16 mouse cellular contexts compared by ENCODE assay signal in genomic region chr19:19977609-19978259, GRCm38 (mm10).
DNase-seq lines count a peak whose midpoint lies in the region; ATAC-seq and TF ChIP-seq lines count a peak whose summit lies in the region.
"Had no signal": no experiment of that assay in that cellular context is flagged by ENCODE, and none has a peak within 500 bp of the region (broad histone marks: within the 10 kb centered on the region; RNA-seq: fewer than 3 reads in every experiment).

No protein-coding gene starts in this region.

- 0 out of 2 replicates have a peak, but pooled peaks have one; percentile 40 for ATAC-seq in hindbrain, embryonic 12.5 days (ENCODE audit: low FRiP score)
- ATAC-seq in hindbrain, embryonic 11.5 days (ENCODE audit: low FRiP score) = no peak
- peak; percentile 74 for ATAC-seq in hindbrain, postnatal 0 days
- no peak; the same call in 1 of the 2 replicates for ATAC-seq in neural tube, embryonic 15.5 days (ENCODE audit: low FRiP score)
- no peak for ATAC-seq in erythroid progenitor cell, adult 5-6 weeks (replicated peaks; ENCODE audit: low FRiP score, poor library complexity, severe bottlenecking)
- ATAC-seq: intestine, embryonic 16.5 days; lung, postnatal 0 days had no signal

- TF ChIP-seq CTCF in hindbrain, postnatal 0 days (IDR thresholded peaks at IDR 0.05; ENCODE audit: low read depth) = no peak

- no peak for DNase-seq in hindbrain, embryonic 11.5 days (ENCODE audit: low spot score)
- DNase-seq in forebrain, embryonic 10.5 days (ENCODE audit: extremely low spot score, low spot score) = peak; percentile 16
- peak; percentile 8 for DNase-seq in hindbrain, postnatal 0 days (ENCODE audit: low spot score)
- DNase-seq in thymus, postnatal 25 days = no peak
- DNase-seq in kidney, postnatal 25 days = no peak
- DNase-seq: cerebellum, adult 8-10 months; gastrocnemius, postnatal 10 days; thymus, postnatal 36 days had no signal

- no peak overlapping the region for H3K27ac ChIP-seq in hindbrain, embryonic 12.5 days
- no peak overlapping the region for H3K27ac ChIP-seq in hindbrain, embryonic 11.5 days (ENCODE audit: low read depth, low read length)
- H3K27ac ChIP-seq in forebrain, embryonic 10.5 days = peak overlapping the region; percentile 56; the same call in 1 of the 2 replicates
- no peak overlapping the region for H3K27ac ChIP-seq in hindbrain, postnatal 0 days
- no peak overlapping the region for H3K27ac ChIP-seq in neural tube, embryonic 15.5 days (replicated peaks)
- H3K27ac ChIP-seq: heart, embryonic 15.5 days; stomach, embryonic 15.5 days had no signal

- no peak overlapping the region for H3K4me2 ChIP-seq in hindbrain, embryonic 12.5 days (replicated peaks)
- H3K4me2 ChIP-seq in hindbrain, embryonic 11.5 days (replicated peaks; ENCODE audit: low read depth, low read length) = no peak overlapping the region
- H3K4me2 ChIP-seq in hindbrain, postnatal 0 days (ENCODE audit: low read depth, low read length) = peak overlapping the region; percentile 27
- peak overlapping the region; percentile 20; the same call in 1 of the 2 replicates for H3K4me2 ChIP-seq in neural tube, embryonic 15.5 days
- H3K4me2 ChIP-seq: heart, embryonic 15.5 days; stomach, embryonic 15.5 days had no signal

- H3K4me1 ChIP-seq in hindbrain, embryonic 12.5 days = no peaks in the 10 kb centered on the region
- no peaks in the 10 kb centered on the region for H3K4me1 ChIP-seq in hindbrain, embryonic 11.5 days (replicated peaks; ENCODE audit: control insufficient read depth, insufficient read depth, low read length)
- H3K4me1 ChIP-seq in forebrain, embryonic 10.5 days = peaks cover 8% of the 10 kb centered on the region
- H3K4me1 ChIP-seq in hindbrain, postnatal 0 days (ENCODE audit: insufficient read depth, low read length) = no peaks in the 10 kb centered on the region
- peaks cover 3% of the 10 kb centered on the region; the same call in 1 of the 2 replicates for H3K4me1 ChIP-seq in neural tube, embryonic 15.5 days
- H3K4me1 ChIP-seq: heart, embryonic 15.5 days; stomach, embryonic 15.5 days had no signal

- WGBS in hindbrain, embryonic 12.5 days = 43% methylated on average over 9 of the region's 9 CpGs
- WGBS in hindbrain, embryonic 11.5 days = 48% methylated on average over 9 of the region's 9 CpGs
- 26% methylated on average over 9 of the region's 9 CpGs for WGBS in forebrain, embryonic 10.5 days
- 33% methylated on average over 9 of the region's 9 CpGs for WGBS in hindbrain, postnatal 0 days
- 41% methylated on average over 9 of the region's 9 CpGs for WGBS in neural tube, embryonic 15.5 days

- H3K36me3 ChIP-seq in hindbrain, embryonic 12.5 days = no peaks in the 10 kb centered on the region
- H3K36me3 ChIP-seq in hindbrain, embryonic 11.5 days (ENCODE audit: control insufficient read depth, insufficient read depth, low read length) = no peaks in the 10 kb centered on the region
- H3K36me3 ChIP-seq in forebrain, embryonic 10.5 days (replicated peaks) = no peaks in the 10 kb centered on the region
- H3K36me3 ChIP-seq in hindbrain, postnatal 0 days (ENCODE audit: insufficient read depth, low read length) = no peaks in the 10 kb centered on the region
- H3K36me3 ChIP-seq in neural tube, embryonic 15.5 days = no peaks in the 10 kb centered on the region
- H3K36me3 ChIP-seq: G1E; heart, embryonic 15.5 days; stomach, embryonic 15.5 days had no signal

- no peak overlapping the region for H3K9ac ChIP-seq in hindbrain, embryonic 12.5 days
- H3K9ac ChIP-seq in hindbrain, embryonic 11.5 days (ENCODE audit: low read depth, low read length) = no peak overlapping the region
- no peak overlapping the region for H3K9ac ChIP-seq in hindbrain, postnatal 0 days (replicated peaks; ENCODE audit: low read length)
- no peak overlapping the region for H3K9ac ChIP-seq in neural tube, embryonic 15.5 days (replicated peaks)
- H3K9ac ChIP-seq: heart, embryonic 15.5 days; stomach, embryonic 15.5 days had no signal

- H3K27me3 ChIP-seq in hindbrain, embryonic 12.5 days = no peaks in the 10 kb centered on the region
- H3K27me3 ChIP-seq in hindbrain, embryonic 11.5 days (ENCODE audit: control insufficient read depth, insufficient read depth, low read length) = no peaks in the 10 kb centered on the region
- no peaks in the 10 kb centered on the region for H3K27me3 ChIP-seq in forebrain, embryonic 10.5 days (ENCODE audit: poor library complexity, severe bottlenecking)
- H3K27me3 ChIP-seq in hindbrain, postnatal 0 days (ENCODE audit: insufficient read depth, low read length) = no peaks in the 10 kb centered on the region
- H3K27me3 ChIP-seq in neural tube, embryonic 15.5 days (replicated peaks) = no peaks in the 10 kb centered on the region
- H3K27me3 ChIP-seq: heart, embryonic 15.5 days; stomach, embryonic 15.5 days had no signal

- H3K9me3 ChIP-seq in hindbrain, embryonic 12.5 days (replicated peaks) = no peaks in the 10 kb centered on the region
- H3K9me3 ChIP-seq in hindbrain, embryonic 11.5 days (ENCODE audit: control insufficient read depth, low read length) = no peaks in the 10 kb centered on the region
- no peaks in the 10 kb centered on the region for H3K9me3 ChIP-seq in forebrain, embryonic 10.5 days
- H3K9me3 ChIP-seq in hindbrain, postnatal 0 days (ENCODE audit: low read length) = no peaks in the 10 kb centered on the region
- H3K9me3 ChIP-seq in neural tube, embryonic 15.5 days (replicated peaks) = no peaks in the 10 kb centered on the region
- H3K9me3 ChIP-seq: G1E; heart, embryonic 15.5 days; stomach, embryonic 15.5 days had no signal

- H3K4me3 ChIP-seq in hindbrain, embryonic 12.5 days = no peak overlapping the region
- no peak overlapping the region for H3K4me3 ChIP-seq in hindbrain, embryonic 11.5 days (ENCODE audit: low read depth, low read length)
- peak overlapping the region; percentile 8; the same call in 1 of the 2 replicates for H3K4me3 ChIP-seq in forebrain, embryonic 10.5 days
- H3K4me3 ChIP-seq in hindbrain, postnatal 0 days (ENCODE audit: low read length) = no peak overlapping the region
- no peak overlapping the region for H3K4me3 ChIP-seq in neural tube, embryonic 15.5 days (replicated peaks)
- H3K4me3 ChIP-seq: heart, embryonic 15.5 days; stomach, embryonic 15.5 days had no signal

Comparison
In these comparisons a context has a peak if more than half of its experiments do, and no peak if none do; other contexts are left out.
1. ATAC-seq: peak in hindbrain, embryonic 12.5 days (single experiment) and hindbrain, postnatal 0 days (single experiment); none in hindbrain, embryonic 11.5 days (single experiment), neural tube, embryonic 15.5 days (single experiment) and erythroid progenitor cell, adult 5-6 weeks (single experiment).
2. H3K4me2 ChIP-seq: peak in hindbrain, postnatal 0 days (single experiment) and neural tube, embryonic 15.5 days (single experiment); none in hindbrain, embryonic 12.5 days (single experiment) and hindbrain, embryonic 11.5 days (single experiment).
3. DNase-seq: peak in forebrain, embryonic 10.5 days (single experiment) and hindbrain, postnatal 0 days (single experiment); none in hindbrain, embryonic 11.5 days (single experiment), thymus, postnatal 25 days (single experiment) and kidney, postnatal 25 days (0 of 2).